Mouse (Mus musculus): Measurements from ENCODE around the gene Neurod6.
"Not testable (repeated sequence)": the region's sequence is repeated elsewhere in the genome, so short reads cannot be mapped to it uniquely, and the experiment has no call there.

Gene Neurod6

GRCm38 (mm10) chr6:55680974-55681373 lies at the start of gene Neurod6:
Neurod6 (minus strand) TSS chr6:55681263.
- no peak for DNase-seq (ENCODE audit: low spot score)

- DNase-seq (ENCODE audit: low spot score) = peak; percentile 73
Measured at GRCm38 (mm10) chr6:55717209-55717608, 36.1 kb upstream of the Neurod6 start.

- DNase-seq (ENCODE audit: low spot score) = no peak
Measured at GRCm38 (mm10) chr6:55715446-55715845, 34.4 kb upstream of the Neurod6 start.

GRCm38 (mm10) chr6:55710913-55711312 lies 29.9 kb upstream of the Neurod6 start:
- not testable (repeated sequence) for DNase-seq (ENCODE audit: low spot score)

GRCm38 (mm10) chr6:55704759-55705104 lies 23.7 kb upstream of the Neurod6 start:
- no peak for DNase-seq (ENCODE audit: low spot score)

- no peak for DNase-seq (ENCODE audit: low spot score)
Measured at GRCm38 (mm10) chr6:55704061-55704758, 23.1 kb upstream of the Neurod6 start.

GRCm38 (mm10) chr6:55700392-55701386 lies 19.6 kb upstream of the Neurod6 start:
- no peak for DNase-seq (ENCODE audit: low spot score)

- DNase-seq (ENCODE audit: low spot score) = no peak
Measured at GRCm38 (mm10) chr6:55690015-55690531, 9.0 kb upstream of the Neurod6 start.

GRCm38 (mm10) chr6:55683506-55683905 lies 2.4 kb upstream of the Neurod6 start:
- no peak for DNase-seq (ENCODE audit: low spot score)

GRCm38 (mm10) chr6:55682886-55683285 lies 1.8 kb upstream of the Neurod6 start:
- no peak for DNase-seq (ENCODE audit: low spot score)

- DNase-seq (ENCODE audit: low spot score) = no peak
Measured at GRCm38 (mm10) chr6:55678571-55679185, 2.4 kb downstream of the Neurod6 start.

- DNase-seq (ENCODE audit: low spot score) = no peak
Measured at GRCm38 (mm10) chr6:55677326-55677725, 3.7 kb downstream of the Neurod6 start.

GRCm38 (mm10) chr6:55676663-55677311 lies 4.3 kb downstream of the Neurod6 start:
- DNase-seq (ENCODE audit: low spot score) = no peak

- DNase-seq (ENCODE audit: low spot score) = no peak
Measured at GRCm38 (mm10) chr6:55676141-55676662, 4.9 kb downstream of the Neurod6 start.

- no peak for DNase-seq (ENCODE audit: low spot score)
Measured at GRCm38 (mm10) chr6:55667801-55668200, 13.3 kb downstream of the Neurod6 start.

GRCm38 (mm10) chr6:55661126-55661915 lies 19.7 kb downstream of the Neurod6 start:
- no peak for DNase-seq (ENCODE audit: low spot score)

- DNase-seq (ENCODE audit: low spot score) = no peak
Measured at GRCm38 (mm10) chr6:55649996-55650395, 31.1 kb downstream of the Neurod6 start.

- no peak for DNase-seq (ENCODE audit: low spot score)
Measured at GRCm38 (mm10) chr6:55649581-55649980, 31.5 kb downstream of the Neurod6 start.

GRCm38 (mm10) chr6:55648886-55649285 lies 32.2 kb downstream of the Neurod6 start:
- no peak for DNase-seq (ENCODE audit: low spot score)

- DNase-seq (ENCODE audit: low spot score) = no peak
Measured at GRCm38 (mm10) chr6:55647771-55648280, 33.2 kb downstream of the Neurod6 start.
